Mouse (Mus musculus) neural tube, embryonic 14.5 days (tissue): ENCODE data around the gene Il17rd. TPM values are rescaled to one million over a fixed set of nuclear protein-coding genes. Genes with fewer than 3 reads are reported as not detected.

Experiments used
- ATAC-seq: fragments of 200-750 bp; cut with Nextera tagmentation; 2 replicates; pipeline ENCODE4 v1.8.0; 2017; ENCODE audit warnings: low read depth, mild to moderate bottlenecking, moderate TSS enrichment, moderate library complexity
- H3K27ac ChIP-seq: fragments of 300-500 bp; sonication (generic); 2 replicates; pipeline ENCODE4 v1.5.1; 2014; ENCODE audit warnings: low read depth, mild to moderate bottlenecking, control low read depth, low read length, moderate library complexity, mixed read lengths
- H3K27me3 ChIP-seq: fragments of 300-500 bp; sonication (generic); 2 replicates; pipeline ENCODE4 v1.6.1; 2014; ENCODE audit warnings: low read length; ENCODE audit not compliant: control insufficient read depth, insufficient read depth
- H3K36me3 ChIP-seq: fragments of 300-500 bp; sonication (generic); 2 replicates; pipeline ENCODE4 v1.6.1; 2014; ENCODE audit warnings: low read length, mixed read lengths; ENCODE audit not compliant: control insufficient read depth, insufficient read depth
- H3K4me1 ChIP-seq: fragments of 300-500 bp; sonication (generic); 2 replicates; pipeline ENCODE4 v1.6.1; 2014; ENCODE audit warnings: low read length; ENCODE audit not compliant: control insufficient read depth, insufficient read depth
- H3K4me2 ChIP-seq: fragments of 300-500 bp; sonication (generic); 2 replicates; pipeline ENCODE4 v1.6.1; 2014; ENCODE audit warnings: mild to moderate bottlenecking, low read depth, low read length, control low read depth
- H3K4me3 ChIP-seq: fragments of 300-500 bp; sonication (generic); 2 replicates; pipeline ENCODE4 v1.5.1; 2014; ENCODE audit warnings: low read depth, low read length, control low read depth, mixed read lengths
- H3K9ac ChIP-seq: fragments of 300-500 bp; sonication (generic); replicated peaks from 2 replicates; pipeline ENCODE4 v1.6.1; 2014; ENCODE audit warnings: low read depth, mild to moderate bottlenecking, control low read depth, low read length, mixed read lengths
- H3K9me3 ChIP-seq: fragments of 300-500 bp; sonication (generic); 2 replicates; pipeline ENCODE4 v1.6.1; 2016; ENCODE audit warnings: low read length; ENCODE audit not compliant: control insufficient read depth
- WGBS: fragments of 180-500 bp; shearing (Covaris S2); extraction: QIAGEN DNeasy Blood & Tissue Kit; methylation state at CpG from one replicate; pipeline ENCODE4 v1.1.7; 2014; 5-methylcytosine and 5-hydroxymethylcytosine counted together
- polyA plus RNA-seq: library from polyadenylated mRNA; unstranded; fragments of >200 nt; fragmentation: Nextera tagmentation; extraction: Ambion mirVana; gene quantifications from 2 replicates; pipeline ENCODE4 v1.2.1, GENCODE M21; 2014

Gene Il17rd
- polyA plus RNA-seq, 1 experiment from 2014 or later: 2.1 TPM

GRCm38 (mm10) chr14:27116577-27117165 is 77.9 kb downstream of the Il17rd start:
- H3K27ac ChIP-seq: no peak overlapping the region
- no peak overlapping the region for H3K4me3 ChIP-seq
- H3K9me3 ChIP-seq: no peaks in the 10 kb centered on the region
- peaks cover 11% of the 10 kb centered on the region; the same call in 1 of the 2 replicates for H3K27me3 ChIP-seq
- no peak for ATAC-seq
- no peak overlapping the region for H3K4me2 ChIP-seq
- no peaks in the 10 kb centered on the region for H3K36me3 ChIP-seq
- peaks cover 4% of the 10 kb centered on the region; the same call in 1 of the 2 replicates for H3K4me1 ChIP-seq
- WGBS: 88% methylated on average over 4 of the region's 4 CpGs
- H3K9ac ChIP-seq: no peak overlapping the region

GRCm38 (mm10) chr14:27118546-27118945 is 79.8 kb downstream of the Il17rd start:
- Histone ChIP-seq H3K9me3 (no peaks in the 10 kb centered on the region), H3K4me3 (no peak overlapping the region), H3K36me3 (no peaks in the 10 kb centered on the region), H3K27ac (no peak overlapping the region), H3K9ac (no peak overlapping the region), H3K4me2 (no peak overlapping the region), H3K27me3 (peaks cover 10% of the 10 kb centered on the region; the same call in 1 of the 2 replicates), H3K4me1 (peaks cover 4% of the 10 kb centered on the region; the same call in 1 of the 2 replicates)
- WGBS: 82% methylated on average over 5 of the region's 5 CpGs
- no peak for ATAC-seq

- Histone ChIP-seq H3K9ac (no peak overlapping the region), H3K4me2 (no peak overlapping the region), H3K27ac (no peak overlapping the region), H3K9me3 (no peaks in the 10 kb centered on the region), H3K4me1 (no peaks in the 10 kb centered on the region), H3K36me3 (no peaks in the 10 kb centered on the region), H3K27me3 (no peaks in the 10 kb centered on the region), H3K4me3 (no peak overlapping the region)
- no peak for ATAC-seq
- WGBS: 81% methylated on average over 3 of the region's 3 CpGs
Observed at GRCm38 (mm10) chr14:27122646-27123045, 83.9 kb downstream of the Il17rd start.

- Histone ChIP-seq H3K27me3 (no peaks in the 10 kb centered on the region), H3K27ac (no peak overlapping the region), H3K9ac (no peak overlapping the region), H3K4me2 (no peak overlapping the region), H3K9me3 (no peaks in the 10 kb centered on the region), H3K4me1 (no peaks in the 10 kb centered on the region), H3K36me3 (no peaks in the 10 kb centered on the region), H3K4me3 (no peak overlapping the region)
- no peak for ATAC-seq
- WGBS: 65% methylated on average over 8 of the region's 8 CpGs
Observed at GRCm38 (mm10) chr14:27123543-27123942, 84.8 kb downstream of the Il17rd start.

- no peak for ATAC-seq
- H3K4me1 ChIP-seq: no peaks in the 10 kb centered on the region
- H3K4me2 ChIP-seq: no peak overlapping the region
- no peaks in the 10 kb centered on the region for H3K27me3 ChIP-seq
- H3K9me3 ChIP-seq: no peaks in the 10 kb centered on the region
- no peak overlapping the region for H3K27ac ChIP-seq
- no peaks in the 10 kb centered on the region for H3K36me3 ChIP-seq
- H3K4me3 ChIP-seq: no peak overlapping the region
- H3K9ac ChIP-seq: no peak overlapping the region
- WGBS: 95% methylated on average over 3 of the region's 3 CpGs
Observed at GRCm38 (mm10) chr14:27130031-27130430, 91.3 kb downstream of the Il17rd start.

GRCm38 (mm10) chr14:27130676-27131075 is 91.9 kb downstream of the Il17rd start:
- Histone ChIP-seq H3K4me2 (no peak overlapping the region), H3K27me3 (no peaks in the 10 kb centered on the region), H3K9me3 (no peaks in the 10 kb centered on the region), H3K4me3 (no peak overlapping the region), H3K4me1 (no peaks in the 10 kb centered on the region), H3K36me3 (no peaks in the 10 kb centered on the region), H3K27ac (no peak overlapping the region), H3K9ac (no peak overlapping the region)
- WGBS: 95% methylated on average over 1 of the region's 1 CpGs
- ATAC-seq: no peak

- no peak for ATAC-seq
- Histone ChIP-seq H3K4me3 (no peak overlapping the region), H3K4me1 (no peaks in the 10 kb centered on the region), H3K27ac (no peak overlapping the region), H3K27me3 (no peaks in the 10 kb centered on the region), H3K36me3 (no peaks in the 10 kb centered on the region), H3K4me2 (no peak overlapping the region), H3K9me3 (no peaks in the 10 kb centered on the region), H3K9ac (no peak overlapping the region)
- 75% methylated on average over 1 of the region's 1 CpGs for WGBS
Observed at GRCm38 (mm10) chr14:27131521-27131920, 92.8 kb downstream of the Il17rd start.

GRCm38 (mm10) chr14:27138891-27139290 is 100.2 kb downstream of the Il17rd start:
- 77% methylated on average over 9 of the region's 9 CpGs for WGBS
- Histone ChIP-seq H3K4me2 (no peak overlapping the region), H3K9me3 (no peaks in the 10 kb centered on the region), H3K9ac (no peak overlapping the region), H3K4me1 (no peaks in the 10 kb centered on the region), H3K27me3 (no peaks in the 10 kb centered on the region), H3K36me3 (no peaks in the 10 kb centered on the region), H3K27ac (no peak overlapping the region), H3K4me3 (no peak overlapping the region)
- ATAC-seq: no peak

GRCm38 (mm10) chr14:27139968-27140367 is 101.2 kb downstream of the Il17rd start:
- 87% methylated on average over 3 of the region's 3 CpGs for WGBS
- H3K27ac ChIP-seq: no peak overlapping the region
- H3K9me3 ChIP-seq: no peaks in the 10 kb centered on the region
- no peaks in the 10 kb centered on the region for H3K36me3 ChIP-seq
- H3K4me3 ChIP-seq: no peak overlapping the region
- H3K4me1 ChIP-seq: no peaks in the 10 kb centered on the region
- ATAC-seq: no peak
- no peak overlapping the region for H3K9ac ChIP-seq
- H3K27me3 ChIP-seq: no peaks in the 10 kb centered on the region
- no peak overlapping the region for H3K4me2 ChIP-seq
